Mouse (Mus musculus) B cell, adult 62 days (primary cell): Measurements from ENCODE around the gene Thumpd3. TPM values are rescaled to one million over a fixed set of nuclear protein-coding genes. Genes with fewer than 3 reads are reported as not detected.

ENCODE experiments used
- total RNA-seq: library from RNA; stranded (reverse); gene quantifications from 4 replicates; pipeline ENCODE4 v1.2.4, GENCODE M21; 2023

Gene Thumpd3
- total RNA-seq = 43.3 to 51.5 TPM (median 49.0 TPM) in 4 replicates

DNA sequence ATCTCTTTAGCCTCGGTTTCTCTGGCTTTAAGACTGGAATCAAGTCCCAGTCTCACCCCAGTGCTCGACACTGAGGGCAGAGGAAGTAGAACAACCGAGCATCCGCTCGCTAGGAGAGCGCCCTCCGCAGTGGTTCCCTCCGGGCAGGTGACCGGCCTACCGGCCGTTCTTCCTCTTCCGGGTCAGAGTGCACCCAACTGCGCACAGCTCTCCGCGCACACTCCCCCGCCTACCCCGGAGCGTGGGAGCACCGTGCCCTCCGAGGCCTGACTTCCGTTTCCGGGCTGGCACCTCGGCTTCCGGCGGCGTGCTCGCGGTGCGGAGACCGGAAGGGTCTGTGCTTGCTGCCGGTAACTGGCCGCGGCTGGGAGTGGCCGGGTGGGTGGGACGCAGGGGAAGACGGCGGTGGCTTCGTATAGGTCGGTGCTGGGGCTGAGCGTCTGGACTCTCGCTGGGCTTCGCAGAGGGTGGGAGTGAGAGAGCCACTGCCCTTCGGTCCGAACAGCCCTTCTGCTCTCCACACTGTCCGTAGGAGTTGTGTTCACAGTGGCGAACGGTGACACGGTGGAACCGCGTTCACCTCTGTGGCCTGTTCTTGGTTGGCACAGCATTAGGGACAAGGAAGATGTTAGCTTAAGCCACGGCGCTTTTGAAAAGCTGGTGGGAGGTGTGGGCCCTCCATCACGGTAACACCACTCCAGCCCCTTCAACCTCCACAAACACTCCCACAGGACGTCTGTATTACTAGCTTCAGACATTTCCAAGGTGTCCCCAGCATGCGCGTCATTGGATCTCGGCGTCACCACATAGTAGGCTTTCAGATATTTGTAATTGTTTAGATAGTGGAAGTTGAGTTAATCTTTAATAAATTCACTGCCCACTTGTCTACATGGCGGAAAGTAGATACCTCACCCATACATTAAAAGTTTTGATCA lies at the start of gene Thumpd3:
Gene Thumpd3, plus strand, starts transcription at position 185 of the 935 bp plus-strand sequence.

DNA sequence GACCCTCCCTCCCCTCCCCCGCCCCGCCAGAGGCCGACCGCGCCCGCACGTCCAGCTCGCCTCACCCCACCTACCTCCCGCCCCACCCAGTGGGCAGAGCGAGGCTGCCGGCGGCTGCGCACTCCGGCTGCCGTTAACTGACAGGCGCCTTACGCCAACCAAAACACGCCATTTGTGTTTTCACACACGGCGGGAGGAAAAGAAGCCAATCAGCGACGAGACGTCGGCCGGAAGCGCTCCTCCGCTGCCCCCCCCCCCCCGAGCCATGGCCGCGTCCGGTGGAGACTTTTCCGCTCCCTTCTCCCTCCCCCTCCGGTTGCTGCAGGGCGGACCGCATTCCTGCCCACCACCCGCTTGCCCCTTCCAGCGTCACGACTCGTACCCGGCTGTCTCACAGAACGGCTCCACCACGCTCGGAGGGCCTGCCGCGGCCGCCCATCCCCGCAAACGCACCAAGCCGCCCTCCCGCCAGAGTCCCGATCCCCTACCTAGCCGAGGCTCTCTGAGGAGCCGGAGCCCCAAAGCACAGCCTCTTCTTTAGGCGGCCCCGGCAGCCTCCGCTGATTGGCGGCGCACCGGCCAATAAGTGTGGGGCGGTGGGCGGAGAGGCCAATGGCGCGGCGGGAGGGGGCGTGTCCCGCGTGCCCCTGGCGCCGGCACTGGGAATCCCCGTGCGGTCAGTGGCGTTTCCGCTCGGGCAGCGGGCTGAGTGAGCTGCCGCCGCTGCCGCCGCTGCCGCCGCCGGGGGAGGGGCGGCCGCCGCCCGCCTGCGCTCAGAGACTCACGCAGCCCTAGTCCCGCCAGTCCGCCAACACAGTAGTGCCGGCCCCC lies 30.9 kb downstream of the Thumpd3 start, which contains the start of gene Setd5:
Gene Setd5, plus strand, starts transcription at position 680 of the 831 bp plus-strand sequence.

Other genes with a start within 250 kb of the Thumpd3 start
- gene Srgap3, start 99.0 kb upstream of the Thumpd3 start, total RNA-seq = 2.8 to 3.9 TPM (median 3.3 TPM) in 4 replicates
- 132 to 136 TPM (median 134 TPM) in 4 replicates for gene Setd5, start 31.1 kb downstream of the Thumpd3 start, total RNA-seq
- gene Lhfpl4, start 149.2 kb downstream of the Thumpd3 start, total RNA-seq = 0.54 to 2.4 TPM (median 0.97 TPM) in 4 replicates
- 50.6 to 67.4 TPM (median 55.5 TPM) in 4 replicates for gene Mtmr14, start 191.6 kb downstream of the Thumpd3 start, total RNA-seq
- 1.5 to 3.2 TPM (median 2.4 TPM) in 4 replicates for gene Cpne9, start 236.1 kb downstream of the Thumpd3 start, total RNA-seq